Mouse (Mus musculus): Measurements from ENCODE around the gene Slc4a11. TPM values are rescaled to one million over a fixed set of nuclear protein-coding genes. Genes with fewer than 3 reads are reported as not detected.

The Slc4a11 gene
- total and polyA plus RNA-seq, 2 experiments from 2014 or later: 0.16 to 0.53 TPM

- Histone ChIP-seq H3K4me1 (ENCODE audit: insufficient read depth, low read length) (no peaks in the 10 kb centered on the region), H3K9ac (replicated peaks; ENCODE audit: low read length) (no peak overlapping the region), H3K36me3 (ENCODE audit: insufficient read depth, low read length) (peaks cover 73% of the 10 kb centered on the region), H3K27me3 (ENCODE audit: insufficient read depth, low read length) (no peaks in the 10 kb centered on the region), H3K4me2 (ENCODE audit: low read depth, low read length) (no peak overlapping the region), H3K9me3 (ENCODE audit: low read length) (no peaks in the 10 kb centered on the region), H3K27ac (no peak overlapping the region), H3K4me3 (ENCODE audit: low read length) (no peak overlapping the region)
- TF ChIP-seq CTCF (IDR thresholded peaks at IDR 0.05; ENCODE audit: low read depth): no peak
- 90% methylated on average over 9 of the region's 9 CpGs for WGBS
- no peak for ATAC-seq
- DNase-seq (ENCODE audit: low spot score): no peak
Observed at GRCm38 (mm10) chr2:130730746-130731145, 33.4 kb upstream of the Slc4a11 start.

DNA sequence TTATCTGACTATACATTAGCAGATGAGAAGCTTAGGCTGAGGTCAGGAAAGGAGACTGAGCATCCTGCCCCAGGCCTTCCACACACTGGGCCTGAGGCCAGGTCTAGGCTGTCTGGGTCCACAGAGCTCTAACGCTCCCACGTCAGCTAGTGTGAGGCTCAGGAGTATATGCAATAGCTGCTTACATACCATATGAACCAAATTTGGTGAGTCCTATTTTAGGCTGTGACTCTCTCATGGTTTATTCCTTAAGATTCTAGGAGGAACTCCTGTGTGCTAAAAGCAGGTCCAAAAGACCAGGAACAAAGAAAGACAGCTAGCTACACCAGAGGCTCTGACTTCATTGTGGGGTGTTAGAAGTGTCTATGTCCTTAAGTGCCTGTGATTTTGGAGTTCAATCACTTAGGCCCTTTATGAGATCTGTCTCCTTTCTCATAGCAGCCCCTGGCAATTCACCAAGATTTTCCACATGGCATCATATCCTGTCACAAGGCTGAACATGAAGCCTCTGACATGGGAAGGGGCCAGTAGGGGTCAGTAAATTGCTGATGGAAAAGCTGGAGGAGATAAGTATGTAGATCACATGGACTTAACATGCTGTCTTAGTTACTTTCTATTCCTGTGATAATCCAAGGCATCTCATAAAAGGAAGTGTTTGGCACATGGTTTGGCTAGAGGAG is 31.7 kb upstream of the Slc4a11 start:
- 93% methylated on average over 2 of the region's 2 CpGs for WGBS
- Histone ChIP-seq H3K9me3 (ENCODE audit: low read length) (no peaks in the 10 kb centered on the region), H3K4me3 (ENCODE audit: low read length) (no peak overlapping the region), H3K36me3 (ENCODE audit: insufficient read depth, low read length) (peaks cover 71% of the 10 kb centered on the region), H3K27ac (no peak overlapping the region), H3K4me2 (ENCODE audit: low read depth, low read length) (no peak overlapping the region), H3K27me3 (ENCODE audit: insufficient read depth, low read length) (no peaks in the 10 kb centered on the region), H3K4me1 (ENCODE audit: insufficient read depth, low read length) (no peaks in the 10 kb centered on the region), H3K9ac (replicated peaks; ENCODE audit: low read length) (no peak overlapping the region)
- TF ChIP-seq CTCF (IDR thresholded peaks at IDR 0.05; ENCODE audit: low read depth): no peak
- ATAC-seq (no peak), DNase-seq (ENCODE audit: low spot score) (peak; percentile 30)

GRCm38 (mm10) chr2:130727752-130728151 is 30.4 kb upstream of the Slc4a11 start:
- WGBS: 94% methylated on average over 1 of the region's 1 CpGs
- no peaks in the 10 kb centered on the region for H3K9me3 ChIP-seq (ENCODE audit: low read length)
- H3K27ac ChIP-seq: no peak overlapping the region
- H3K4me2 ChIP-seq (ENCODE audit: low read depth, low read length): no peak overlapping the region
- no peak for DNase-seq (ENCODE audit: low spot score)
- H3K4me3 ChIP-seq (ENCODE audit: low read length): no peak overlapping the region
- no peak for ATAC-seq
- H3K4me1 ChIP-seq (ENCODE audit: insufficient read depth, low read length): no peaks in the 10 kb centered on the region
- H3K36me3 ChIP-seq (ENCODE audit: insufficient read depth, low read length): peaks cover 77% of the 10 kb centered on the region
- TF ChIP-seq CTCF (IDR thresholded peaks at IDR 0.05; ENCODE audit: low read depth): no peak
- no peak overlapping the region for H3K9ac ChIP-seq (replicated peaks; ENCODE audit: low read length)
- no peaks in the 10 kb centered on the region for H3K27me3 ChIP-seq (ENCODE audit: insufficient read depth, low read length)

DNA sequence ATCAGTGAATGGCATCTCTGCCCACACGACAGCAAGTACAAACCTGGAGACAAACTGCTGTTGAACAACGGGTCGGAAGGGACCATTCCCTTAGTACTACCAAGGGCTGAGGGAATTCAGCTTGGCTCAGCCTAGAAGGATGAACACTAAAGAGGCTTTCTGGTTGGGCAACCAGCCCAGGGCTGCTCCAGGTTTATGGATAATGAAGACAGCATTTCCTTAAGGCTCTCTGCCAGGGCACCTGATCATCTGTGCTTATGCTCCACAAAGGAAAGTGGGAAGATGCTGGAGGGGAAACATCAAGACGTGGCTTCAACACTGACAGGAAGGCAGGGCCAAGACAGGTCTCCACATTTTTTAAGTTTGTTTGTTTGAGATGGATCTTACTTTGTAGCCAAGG is 27.1 kb upstream of the Slc4a11 start:
- WGBS: 73% methylated on average over 4 of the region's 4 CpGs

GRCm38 (mm10) chr2:130717951-130718350 is 20.6 kb upstream of the Slc4a11 start:
- WGBS: 84% methylated on average over 6 of the region's 6 CpGs
- ATAC-seq: no peak

More for the DNA sequence above, 27.1 kb upstream of the Slc4a11 start:
- no peak for ATAC-seq
- no peak for TF ChIP-seq CTCF (IDR thresholded peaks at IDR 0.05; ENCODE audit: low read depth)
- H3K4me1 ChIP-seq (ENCODE audit: insufficient read depth, low read length): no peaks in the 10 kb centered on the region
- H3K9me3 ChIP-seq (ENCODE audit: low read length): no peaks in the 10 kb centered on the region
- peaks cover 74% of the 10 kb centered on the region for H3K36me3 ChIP-seq (ENCODE audit: insufficient read depth, low read length)
- no peak overlapping the region for H3K4me3 ChIP-seq (ENCODE audit: low read length)
- DNase-seq (ENCODE audit: low spot score): no peak
- H3K27me3 ChIP-seq (ENCODE audit: insufficient read depth, low read length): no peaks in the 10 kb centered on the region
- H3K4me2 ChIP-seq (ENCODE audit: low read depth, low read length): no peak overlapping the region
- no peak overlapping the region for H3K27ac ChIP-seq
- H3K9ac ChIP-seq (replicated peaks; ENCODE audit: low read length): no peak overlapping the region

DNA sequence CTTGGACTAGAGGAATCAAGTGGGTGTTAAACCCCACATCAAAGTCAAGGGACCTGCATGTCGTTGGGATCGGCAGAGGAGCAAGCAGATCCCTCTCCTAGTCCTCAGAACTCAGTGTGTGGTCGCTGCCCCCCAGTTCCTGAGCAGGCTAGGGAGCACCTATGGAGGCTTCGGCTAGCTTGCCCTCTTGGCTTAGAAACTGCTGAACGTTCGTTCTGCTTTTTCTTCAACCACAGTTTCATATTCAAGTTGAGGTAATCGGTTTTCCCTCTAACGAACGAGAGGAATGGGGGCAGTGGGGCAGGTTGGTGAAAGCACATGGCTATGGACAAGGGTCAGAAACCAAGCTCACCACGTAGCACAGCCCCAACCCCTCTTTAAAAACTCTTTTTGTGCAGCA is 9.7 kb upstream of the Slc4a11 start:
- no peak for ATAC-seq
- no peak for TF ChIP-seq CTCF (IDR thresholded peaks at IDR 0.05; ENCODE audit: low read depth)
- Histone ChIP-seq H3K4me1 (ENCODE audit: insufficient read depth, low read length) (no peaks in the 10 kb centered on the region), H3K4me2 (ENCODE audit: low read depth, low read length) (no peak overlapping the region), H3K36me3 (ENCODE audit: insufficient read depth, low read length) (peaks cover 43% of the 10 kb centered on the region), H3K27ac (no peak overlapping the region), H3K9ac (replicated peaks; ENCODE audit: low read length) (no peak overlapping the region), H3K9me3 (ENCODE audit: low read length) (no peaks in the 10 kb centered on the region), H3K27me3 (ENCODE audit: insufficient read depth, low read length) (no peaks in the 10 kb centered on the region), H3K4me3 (ENCODE audit: low read length) (no peak overlapping the region)
- DNase-seq (ENCODE audit: low spot score): no peak
- WGBS: 70% methylated on average over 10 of the region's 10 CpGs

More at GRCm38 (mm10) chr2:130717951-130718350, 20.6 kb upstream of the Slc4a11 start:
- TF ChIP-seq CTCF (IDR thresholded peaks at IDR 0.05; ENCODE audit: low read depth): no peak
- Histone ChIP-seq H3K4me3 (ENCODE audit: low read length) (no peak overlapping the region), H3K4me1 (ENCODE audit: insufficient read depth, low read length) (no peaks in the 10 kb centered on the region), H3K4me2 (ENCODE audit: low read depth, low read length) (no peak overlapping the region), H3K36me3 (ENCODE audit: insufficient read depth, low read length) (peaks cover 67% of the 10 kb centered on the region), H3K27ac (no peak overlapping the region), H3K9me3 (ENCODE audit: low read length) (no peaks in the 10 kb centered on the region), H3K27me3 (ENCODE audit: insufficient read depth, low read length) (no peaks in the 10 kb centered on the region), H3K9ac (replicated peaks; ENCODE audit: low read length) (no peak overlapping the region)
- DNase-seq (ENCODE audit: low spot score): no peak

GRCm38 (mm10) chr2:130706602-130707001 is 9.3 kb upstream of the Slc4a11 start:
- no peak for TF ChIP-seq CTCF (IDR thresholded peaks at IDR 0.05; ENCODE audit: low read depth)
- ATAC-seq (no peak), DNase-seq (ENCODE audit: low spot score) (no peak)
- H3K4me3 ChIP-seq (ENCODE audit: low read length): no peak overlapping the region
- H3K9me3 ChIP-seq (ENCODE audit: low read length): no peaks in the 10 kb centered on the region
- no peak overlapping the region for H3K4me2 ChIP-seq (ENCODE audit: low read depth, low read length)
- no peak overlapping the region for H3K27ac ChIP-seq
- no peaks in the 10 kb centered on the region for H3K27me3 ChIP-seq (ENCODE audit: insufficient read depth, low read length)
- H3K36me3 ChIP-seq (ENCODE audit: insufficient read depth, low read length): peaks cover 38% of the 10 kb centered on the region
- no peaks in the 10 kb centered on the region for H3K4me1 ChIP-seq (ENCODE audit: insufficient read depth, low read length)
- no peak overlapping the region for H3K9ac ChIP-seq (replicated peaks; ENCODE audit: low read length)
- WGBS: 80% methylated on average over 4 of the region's 4 CpGs
